Mouse (Mus musculus): ENCODE data around the gene Gm10337.

The Gm10337 gene

GRCm38 (mm10) chr15:102499851-102500250 is 3.7 kb upstream of the Gm10337 start:
- no peak for DNase-seq (ENCODE audit: low spot score in 2 of 2)

GRCm38 (mm10) chr15:102500479-102500878 is 3.0 kb upstream of the Gm10337 start:
- no peak for DNase-seq (ENCODE audit: low spot score in 2 of 2)

- DNase-seq (ENCODE audit: low spot score in 2 of 2), result no peak
Observed at GRCm38 (mm10) chr15:102501084-102501814, 2.3 kb upstream of the Gm10337 start.

- no peak for DNase-seq (ENCODE audit: low spot score in 2 of 2)
Observed at GRCm38 (mm10) chr15:102502254-102502840, 1.2 kb upstream of the Gm10337 start.

GRCm38 (mm10) chr15:102503924-102504782 is 631 bp downstream of the Gm10337 start:
- DNase-seq (ENCODE audit: low spot score in 2 of 2), result no peak

GRCm38 (mm10) chr15:102505073-102505769 is 1.7 kb downstream of the Gm10337 start:
- DNase-seq (ENCODE audit: low spot score in 2 of 2), result no peak

GRCm38 (mm10) chr15:102505770-102506463 is 2.4 kb downstream of the Gm10337 start:
- DNase-seq (ENCODE audit: low spot score in 2 of 2), result no peak

GRCm38 (mm10) chr15:102506464-102506830 is 2.9 kb downstream of the Gm10337 start:
- DNase-seq (ENCODE audit: low spot score in 2 of 2), result no peak

- no peak for DNase-seq (ENCODE audit: low spot score in 2 of 2)
Observed at GRCm38 (mm10) chr15:102506864-102507263, 3.3 kb downstream of the Gm10337 start.

GRCm38 (mm10) chr15:102507561-102507960 is 4.0 kb downstream of the Gm10337 start:
- no peak for DNase-seq (ENCODE audit: low spot score in 2 of 2)

- no peak for DNase-seq (ENCODE audit: low spot score in 2 of 2)
Observed at GRCm38 (mm10) chr15:102508336-102508735, 4.8 kb downstream of the Gm10337 start.

GRCm38 (mm10) chr15:102510110-102510509 is 6.6 kb downstream of the Gm10337 start:
- DNase-seq (ENCODE audit: low spot score in 2 of 2), result no peak

- DNase-seq (ENCODE audit: low spot score in 2 of 2), result peak; percentile 67 to 78
Observed at GRCm38 (mm10) chr15:102510590-102511284, 7.2 kb downstream of the Gm10337 start.

GRCm38 (mm10) chr15:102511285-102511833 is 7.8 kb downstream of the Gm10337 start:
- no peak for DNase-seq (ENCODE audit: low spot score in 2 of 2)

- no peak for DNase-seq (ENCODE audit: low spot score in 2 of 2)
Observed at GRCm38 (mm10) chr15:102512010-102512409, 8.5 kb downstream of the Gm10337 start.

GRCm38 (mm10) chr15:102512471-102512870 is 8.9 kb downstream of the Gm10337 start:
- no peak for DNase-seq (ENCODE audit: low spot score in 2 of 2)

- no peak for DNase-seq (ENCODE audit: low spot score in 2 of 2)
Observed at GRCm38 (mm10) chr15:102513004-102513403, 9.5 kb downstream of the Gm10337 start.

GRCm38 (mm10) chr15:102515261-102515660 is 11.7 kb downstream of the Gm10337 start:
- no peak for DNase-seq (ENCODE audit: low spot score in 2 of 2)

GRCm38 (mm10) chr15:102515791-102516190 is 12.3 kb downstream of the Gm10337 start:
- DNase-seq (ENCODE audit: low spot score in 2 of 2), result no peak

GRCm38 (mm10) chr15:102516293-102516692 is 12.8 kb downstream of the Gm10337 start:
- DNase-seq (ENCODE audit: low spot score in 2 of 2), result no peak
